Mouse (Mus musculus): ENCODE measurements at regions not wholly inside any gene's neighbourhood (a gene's known extent, or its start where the extent isn't known, plus 50 kb on each side); places are given as distances from the start of the nearest gene placed in this dataset.

DNA sequence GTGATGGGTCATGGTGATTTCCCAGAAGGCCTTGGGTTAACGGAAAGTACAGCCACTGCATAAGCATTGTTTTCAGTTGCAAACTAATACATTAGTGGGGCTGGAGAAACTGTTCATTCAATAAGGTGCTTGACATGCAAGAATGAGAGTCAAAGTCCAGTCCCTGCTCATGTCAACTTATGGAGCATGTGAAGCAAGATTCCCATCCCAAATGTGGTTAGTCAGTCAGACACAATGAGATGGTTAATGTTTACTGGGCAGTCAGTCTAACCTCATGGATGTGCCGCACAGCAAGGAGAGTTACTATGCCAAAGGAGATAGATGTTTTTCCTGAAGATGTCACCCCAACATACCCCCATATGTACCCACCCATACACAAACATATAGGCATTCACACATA is 993.8 kb upstream of the Jmjd1c start:
- DNase-seq (ENCODE audit: low spot score in 2 of 2) = no peak

DNA sequence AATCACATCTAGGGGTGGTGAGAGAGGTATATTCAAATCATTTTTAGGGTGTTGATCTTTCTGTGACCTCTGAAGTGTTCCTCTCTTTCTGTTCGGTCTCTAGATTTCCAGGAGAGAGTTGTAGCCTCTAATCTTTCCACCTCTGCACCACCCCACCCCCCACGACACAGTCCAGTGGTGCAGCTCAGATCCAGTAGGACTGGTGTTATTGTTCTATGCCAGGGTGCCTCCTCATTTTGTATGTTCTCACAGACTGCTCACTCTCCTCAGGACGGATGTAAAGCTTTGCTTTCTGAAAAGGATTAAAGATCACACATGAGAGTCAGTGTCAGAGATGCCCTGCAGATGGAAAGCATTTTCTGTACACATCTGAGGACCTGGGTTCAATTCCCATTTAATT is 964.6 kb upstream of the Jmjd1c start:
- no peak for DNase-seq (ENCODE audit: low spot score in 2 of 2)

GRCm38 (mm10) chr10:66132025-66132424 is 963.9 kb upstream of the Jmjd1c start:
- no peak for DNase-seq (ENCODE audit: low spot score in 2 of 2)

DNA sequence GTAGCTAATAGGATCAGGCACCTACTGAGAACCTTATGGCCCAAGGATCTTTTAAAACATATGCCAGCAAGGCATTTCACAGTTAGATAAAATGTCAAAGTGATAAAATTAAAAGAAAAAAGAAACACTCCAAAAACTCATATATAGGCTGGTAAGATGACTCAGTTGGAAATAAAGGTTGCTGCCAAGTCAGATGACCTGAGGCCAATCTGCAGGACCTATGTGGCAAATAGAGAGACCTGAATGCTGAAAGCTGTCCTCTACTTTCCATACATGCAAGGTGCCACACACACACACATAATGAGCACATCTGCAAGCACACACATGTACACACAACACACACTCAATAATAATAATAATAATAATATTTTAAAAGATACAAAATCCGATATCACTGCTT is 953.5 kb upstream of the Jmjd1c start:
- DNase-seq (ENCODE audit: low spot score in 2 of 2) = no peak

- DNase-seq (ENCODE audit: low spot score in 2 of 2) = no peak
These were observed 953.0 kb upstream of the Jmjd1c start for GRCm38 (mm10) chr10:66142910-66143309.

DNA sequence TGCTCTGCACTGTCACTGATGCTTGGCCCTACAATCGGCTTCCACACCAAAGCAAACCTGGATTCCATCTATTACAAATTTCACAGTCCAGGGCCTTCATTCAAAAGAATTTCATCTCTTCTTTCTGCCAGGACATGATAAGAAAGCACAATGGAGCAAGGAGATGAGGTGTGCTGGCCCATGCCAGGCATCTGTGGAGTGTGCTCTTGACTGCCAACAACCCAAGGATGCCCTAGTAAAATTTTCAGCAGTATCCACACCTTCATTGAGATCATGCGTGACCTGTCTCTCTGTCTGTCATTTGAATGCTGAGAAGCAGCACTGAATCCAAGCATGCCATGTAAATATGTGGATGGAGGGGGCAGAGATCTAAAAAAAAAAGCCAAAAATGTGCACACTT is 945.0 kb upstream of the Jmjd1c start:
- no peak for DNase-seq (ENCODE audit: low spot score in 2 of 2)

GRCm38 (mm10) chr10:66152777-66153176 is 943.1 kb upstream of the Jmjd1c start:
- no peak for DNase-seq (ENCODE audit: low spot score in 2 of 2)

DNA sequence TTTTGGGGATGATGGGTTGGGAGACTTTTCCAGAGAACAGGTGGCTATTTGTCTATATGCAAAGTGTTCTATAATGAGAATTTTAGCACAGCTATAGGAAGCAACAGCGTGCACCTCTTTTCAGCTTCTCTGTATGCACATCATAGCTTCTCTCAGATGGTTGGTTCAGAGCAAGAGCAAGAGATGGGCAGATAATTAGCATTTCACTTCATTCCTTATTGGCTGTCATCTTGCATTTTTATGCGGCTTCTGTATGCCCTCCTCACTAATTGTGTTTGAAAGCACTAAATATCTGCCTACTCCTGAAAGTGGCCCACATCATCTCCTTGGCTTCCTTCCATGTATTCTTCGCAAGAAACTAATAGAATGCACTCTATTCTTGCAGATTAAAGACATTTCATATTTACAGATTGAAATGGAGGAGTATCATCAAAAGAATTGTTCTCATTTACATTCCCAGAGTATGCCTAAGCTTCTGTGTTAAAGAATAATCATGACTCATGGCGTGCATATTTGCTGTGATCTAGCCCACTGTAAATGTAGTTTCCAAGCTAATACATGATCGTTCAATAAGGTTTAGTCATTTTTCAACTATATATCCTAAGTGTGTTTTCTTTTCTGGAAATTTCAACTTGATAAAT is 934.9 kb upstream of the Jmjd1c start:
- no peak for DNase-seq (ENCODE audit: low spot score in 2 of 2)

DNA sequence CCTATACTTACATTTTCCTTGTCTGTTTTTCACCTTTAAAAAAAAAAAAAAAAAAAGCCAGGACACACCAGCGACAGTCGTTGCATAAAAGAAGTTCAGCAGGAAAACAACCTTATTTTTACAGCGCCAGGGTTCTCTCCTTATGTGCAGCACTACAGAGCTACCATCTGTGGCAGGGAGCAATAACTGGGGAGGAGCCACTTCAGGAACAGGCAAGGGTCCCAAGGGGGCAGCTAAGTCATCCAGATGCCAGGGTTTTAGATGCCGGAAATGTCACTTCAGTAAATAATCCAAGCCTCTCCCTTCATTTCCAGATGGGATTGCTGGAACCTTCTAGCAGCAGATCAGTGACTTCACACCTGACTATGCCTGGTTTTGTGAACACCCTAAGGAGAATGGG is 923.1 kb upstream of the Jmjd1c start:
- no peak for DNase-seq (ENCODE audit: low spot score in 2 of 2)

- DNase-seq (ENCODE audit: low spot score in 2 of 2) = no peak
These were observed 918.6 kb upstream of the Jmjd1c start for GRCm38 (mm10) chr10:66177318-66177717.

DNA sequence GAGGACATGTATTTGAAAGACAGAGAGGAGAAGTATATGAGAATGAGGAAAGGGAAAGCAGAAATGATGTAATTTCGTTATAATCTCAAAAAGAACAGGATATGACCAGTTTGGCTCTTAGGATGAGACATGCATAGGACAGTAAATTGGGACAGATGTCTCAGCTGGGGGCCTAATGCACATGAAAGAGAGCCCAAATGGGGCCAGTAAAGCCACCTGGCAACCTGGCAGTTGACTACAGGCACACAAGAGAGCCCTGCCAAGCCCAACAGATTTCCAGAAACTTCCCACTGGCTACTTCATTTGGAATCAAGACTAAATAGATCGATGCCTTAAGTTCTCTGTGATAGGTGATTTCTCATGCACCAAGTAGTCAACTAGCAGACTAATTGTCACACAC is 914.7 kb upstream of the Jmjd1c start:
- no peak for DNase-seq (ENCODE audit: low spot score in 2 of 2)

GRCm38 (mm10) chr10:66183069-66183468 is 912.9 kb upstream of the Jmjd1c start:
- no peak for DNase-seq (ENCODE audit: low spot score in 2 of 2)

GRCm38 (mm10) chr10:66187038-66187437 is 908.9 kb upstream of the Jmjd1c start:
- no peak for DNase-seq (ENCODE audit: low spot score in 2 of 2)

GRCm38 (mm10) chr10:66201115-66201514 is 894.8 kb upstream of the Jmjd1c start:
- DNase-seq (ENCODE audit: low spot score in 2 of 2) = no peak

- DNase-seq (ENCODE audit: low spot score in 2 of 2) = no peak
These were observed 867.8 kb upstream of the Jmjd1c start for GRCm38 (mm10) chr10:66228123-66228522.

- DNase-seq (ENCODE audit: low spot score in 2 of 2) = no peak
These were observed 861.5 kb upstream of the Jmjd1c start for GRCm38 (mm10) chr10:66234370-66234916.

DNA sequence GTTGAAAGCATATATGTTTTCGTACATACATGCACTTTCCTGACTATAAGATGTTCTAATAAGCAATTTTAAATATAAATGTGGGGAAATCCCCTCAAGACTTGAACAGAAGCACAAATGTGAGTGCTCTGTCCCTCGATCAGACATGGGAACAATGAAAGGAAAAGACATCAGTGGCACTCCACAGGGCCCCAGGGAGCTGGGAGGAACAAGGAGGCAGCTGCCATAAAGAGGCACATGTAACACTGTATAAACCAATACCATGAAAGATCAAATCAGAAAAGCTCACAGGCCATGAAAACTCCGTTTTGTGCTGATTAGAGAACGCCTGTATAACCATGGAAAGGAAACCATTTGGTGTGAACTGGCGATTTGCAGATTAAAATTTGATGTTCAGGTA is 839.5 kb upstream of the Jmjd1c start:
- no peak for DNase-seq (ENCODE audit: low spot score in 2 of 2)

DNA sequence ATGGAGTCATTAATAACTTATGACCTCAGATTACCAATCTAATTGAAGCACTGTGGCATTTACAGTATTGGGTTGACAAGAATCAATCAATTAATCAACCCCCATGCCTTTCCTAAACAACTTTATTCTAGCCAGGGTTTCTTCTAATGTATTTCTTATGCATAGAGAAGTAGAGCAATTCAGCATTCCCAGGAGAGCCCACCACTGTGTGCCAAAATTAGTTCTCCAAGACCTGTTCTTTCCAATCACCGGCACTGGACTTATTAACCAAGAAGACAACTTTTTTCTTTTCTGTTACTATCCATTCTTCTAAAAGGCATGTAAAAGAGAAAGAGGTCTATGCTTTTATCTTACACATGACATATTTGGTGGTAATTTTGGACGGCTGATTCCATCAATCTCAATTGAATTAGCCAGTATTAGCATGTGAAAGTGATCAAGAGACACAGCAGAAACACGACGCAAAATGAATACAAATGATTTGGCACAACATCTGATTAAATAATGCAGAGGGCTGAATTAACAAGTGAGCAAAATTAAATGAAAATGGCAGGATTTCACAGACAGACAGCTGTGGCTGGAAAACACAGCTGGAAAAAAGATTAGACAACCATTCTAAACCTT is 825.2 kb upstream of the Jmjd1c start:
- DNase-seq (ENCODE audit: low spot score in 2 of 2) = no peak

GRCm38 (mm10) chr10:66295628-66296027 is 800.3 kb upstream of the Jmjd1c start:
- DNase-seq (ENCODE audit: low spot score in 2 of 2) = no peak

DNA sequence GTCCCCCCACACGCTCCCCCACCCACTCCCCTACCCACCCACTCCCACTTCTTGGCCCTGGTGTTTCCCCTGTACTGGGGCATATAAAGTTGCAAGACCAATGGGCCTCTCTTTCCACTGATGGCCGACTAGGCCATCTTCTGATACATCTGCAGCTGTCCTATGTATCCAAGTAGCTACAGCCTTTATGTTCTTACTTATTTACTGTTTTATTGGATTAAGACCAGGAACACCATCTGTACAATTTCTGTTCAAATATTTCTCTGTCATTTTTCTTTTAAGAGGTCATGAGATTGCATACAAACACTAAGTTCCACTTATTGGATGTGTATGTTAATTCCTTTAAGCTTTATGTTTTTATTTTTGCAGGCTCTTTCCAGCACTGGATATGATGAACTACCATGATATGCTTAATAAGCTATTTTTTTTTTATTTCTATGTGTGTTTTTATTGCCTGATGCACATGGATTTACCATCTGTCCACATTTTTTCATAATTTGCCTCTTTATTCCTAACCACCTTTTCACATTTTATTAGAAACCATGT is 792.6 kb upstream of the Jmjd1c start:
- DNase-seq (ENCODE audit: low spot score in 2 of 2) = no peak

GRCm38 (mm10) chr10:66304901-66305300 is 791.0 kb upstream of the Jmjd1c start:
- DNase-seq (ENCODE audit: low spot score in 2 of 2) = no peak

DNA sequence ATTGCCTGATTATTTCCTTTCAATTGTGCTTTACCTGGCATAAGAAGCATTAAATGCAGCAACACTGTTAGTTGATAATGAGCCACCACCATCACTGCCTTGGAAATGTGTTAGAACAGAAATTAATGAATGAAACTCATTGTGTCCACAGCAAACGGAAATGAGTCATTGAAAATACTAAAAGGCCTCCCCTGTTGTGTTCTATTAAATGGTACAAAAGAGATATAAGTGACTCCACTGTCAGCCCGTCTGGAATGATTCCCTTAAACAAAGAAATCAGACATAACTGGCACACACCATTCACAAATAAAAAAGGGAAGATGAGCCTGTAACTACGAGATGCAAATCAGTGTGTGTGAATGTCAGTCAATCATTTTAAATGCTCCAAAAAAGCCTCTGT is 764.8 kb upstream of the Jmjd1c start:
- DNase-seq (ENCODE audit: low spot score in 2 of 2) = no peak

DNA sequence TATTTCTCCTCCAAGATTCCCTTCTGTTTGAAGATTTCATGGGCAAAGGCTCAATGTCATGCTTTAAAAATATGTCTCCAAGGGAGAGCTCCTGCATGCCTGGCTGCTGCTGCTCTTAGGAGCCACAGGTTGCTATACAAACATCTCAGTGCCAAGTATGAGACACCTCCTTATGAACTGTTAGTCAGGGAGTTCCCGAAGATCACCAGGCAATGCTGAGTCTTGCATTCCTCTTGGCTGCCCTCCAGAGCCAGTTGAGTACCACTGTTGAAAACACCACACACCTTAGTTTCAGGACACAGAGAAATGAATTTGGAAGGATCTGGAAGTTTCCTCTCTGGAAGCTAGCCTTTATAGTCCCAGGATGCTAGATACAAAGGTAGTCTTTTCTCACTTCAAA is 757.9 kb upstream of the Jmjd1c start:
- DNase-seq (ENCODE audit: low spot score in 2 of 2) = no peak
